ENCODE assay signal across 19 mouse cellular contexts in genomic region chr5:34249132-34249531, GRCm38 (mm10). TPM values are rescaled to one million over a fixed set of nuclear protein-coding genes. Genes with fewer than 3 reads are reported as not detected.
DNase-seq lines count a peak whose midpoint lies in the region; ATAC-seq and TF ChIP-seq lines count a peak whose summit lies in the region.
"Had no signal": no experiment of that assay in that cellular context is flagged by ENCODE, and none has a peak within 500 bp of the region (broad histone marks: within the 10 kb centered on the region; RNA-seq: fewer than 3 reads in every experiment).

No protein-coding gene starts in this region.

- peak; percentile 32 for DNase-seq in thymus, adult 2 months
- DNase-seq in thymus, postnatal 10 days (ENCODE audit: low spot score in 2 of 2) = no peak
- DNase-seq in naive thymus-derived CD4-positive, alpha-beta T cell, adult 2 months (ENCODE audit: low read depth) = peak; percentile 20
- peak; percentile 45 for DNase-seq in thymus, postnatal 25 days
- DNase-seq in liver, postnatal 0 days = no peak
- DNase-seq in right cerebral cortex, adult 2 months (ENCODE audit: low spot score in 2 of 2) = no peak
- DNase-seq in frontal cortex, postnatal 10 days (ENCODE audit: low spot score in 2 of 2) = no peak
- DNase-seq: adrenal gland, postnatal 14 days; cerebellum, adult 8-10 months; gastrocnemius, postnatal 14 days; heart, postnatal 10 days; heart, postnatal 4 days had no signal

- H3K27ac ChIP-seq in thymus, adult 2 months (ENCODE audit: control insufficient read depth, insufficient read depth, low read length) = peak overlapping the region; percentile 74
- H3K27ac ChIP-seq in liver, postnatal 0 days (ENCODE audit: low read depth) = no peak overlapping the region
- H3K27ac ChIP-seq: embryonic facial prominence, embryonic 13.5 days; forebrain, embryonic 12.5 days; heart, embryonic 13.5 days; hindbrain, embryonic 12.5 days had no signal

- TF ChIP-seq POLR2A in thymus, adult 2 months (IDR thresholded peaks at IDR 0.05; ENCODE audit: control insufficient read depth, extremely low read depth, insufficient read depth, low read length, poor library complexity) = no peak

- H3K9ac ChIP-seq in liver, postnatal 0 days (replicated peaks) = no peak overlapping the region
- H3K9ac ChIP-seq: embryonic facial prominence, embryonic 13.5 days; forebrain, embryonic 12.5 days; heart, embryonic 13.5 days; hindbrain, embryonic 12.5 days had no signal

- H3K4me1 ChIP-seq in thymus, adult 2 months (replicated peaks; ENCODE audit: control insufficient read depth, insufficient read depth, low read length) = peaks cover 65% of the 10 kb centered on the region
- no peaks in the 10 kb centered on the region for H3K4me1 ChIP-seq in liver, postnatal 0 days (ENCODE audit: insufficient read depth)

- H3K36me3 ChIP-seq in thymus, adult 2 months (ENCODE audit: control insufficient read depth, insufficient read depth, low read length) = no peaks in the 10 kb centered on the region
- no peaks in the 10 kb centered on the region for H3K36me3 ChIP-seq in liver, postnatal 0 days (replicated peaks; ENCODE audit: insufficient read depth, low read length)
- H3K36me3 ChIP-seq: embryonic facial prominence, embryonic 13.5 days; forebrain, embryonic 12.5 days; heart, embryonic 13.5 days; hindbrain, embryonic 12.5 days had no signal

- TF ChIP-seq CTCF in thymus, adult 2 months (IDR thresholded peaks at IDR 0.05; ENCODE audit: borderline replicate concordance, control insufficient read depth, extremely low read depth, insufficient read depth, low read length, poor library complexity) = no peak
- TF ChIP-seq CTCF in liver, postnatal 0 days (IDR thresholded peaks at IDR 0.05; ENCODE audit: low read depth) = no peak

- no peaks in the 10 kb centered on the region for H3K9me3 ChIP-seq in liver, postnatal 0 days (ENCODE audit: low read length)
- H3K9me3 ChIP-seq: embryonic facial prominence, embryonic 13.5 days; forebrain, embryonic 12.5 days; heart, embryonic 13.5 days; hindbrain, embryonic 12.5 days had no signal

- H3K4me3 ChIP-seq in thymus, adult 2 months (ENCODE audit: control insufficient read depth, insufficient read depth, low read length) = no peak overlapping the region
- H3K4me3 ChIP-seq in liver, postnatal 0 days (ENCODE audit: low read depth, low read length) = no peak overlapping the region
- H3K4me3 ChIP-seq: embryonic facial prominence, embryonic 13.5 days; forebrain, embryonic 12.5 days; heart, embryonic 13.5 days; hindbrain, embryonic 12.5 days had no signal

- no peak overlapping the region for H3K4me2 ChIP-seq in liver, postnatal 0 days (ENCODE audit: low read depth, low read length)
- H3K4me2 ChIP-seq: embryonic facial prominence, embryonic 13.5 days; forebrain, embryonic 12.5 days; heart, embryonic 13.5 days; hindbrain, embryonic 12.5 days had no signal

- no peak for ATAC-seq in liver, postnatal 0 days
- ATAC-seq: forebrain, embryonic 16.5 days; hindbrain, embryonic 16.5 days had no signal

- H3K27me3 ChIP-seq in thymus, adult 2 months (ENCODE audit: control insufficient read depth, insufficient read depth, low read length) = no peaks in the 10 kb centered on the region
- H3K27me3 ChIP-seq in liver, postnatal 0 days (ENCODE audit: insufficient read depth, low read length) = no peaks in the 10 kb centered on the region
- H3K27me3 ChIP-seq: embryonic facial prominence, embryonic 13.5 days; forebrain, embryonic 12.5 days; hindbrain, embryonic 12.5 days had no signal

- no peak for TF ChIP-seq EP300 in liver, postnatal 0 days (IDR thresholded peaks at IDR 0.05; ENCODE audit: low read depth)

- WGBS in thymus, adult 2 months = 10% methylated on average over 4 of the region's 4 CpGs
- 46% methylated on average over 4 of the region's 4 CpGs for WGBS in liver, postnatal 0 days (ENCODE audit: insufficient replicate concordance)

RNA-seq across cellular contexts. Expression of gene Zfyve28, which starts 39.1 kb away (rescaled TPM):
- 30.1 and 39.1 TPM in 2 replicates for polyA plus RNA-seq in thymus, adult 2 months (2012; rRNA removed)
- polyA plus RNA-seq in liver, postnatal 0 days (2015; fragmentation: Nextera tagmentation; extraction: Ambion mirVana) = 0.02 and 0.14 TPM in 2 replicates

RNA-seq across cellular contexts. Expression of gene Cfap99, which starts 39.3 kb away (rescaled TPM):
- polyA plus RNA-seq in thymus, adult 2 months (2012; rRNA removed) = not detected in 2 replicates
- not detected in 2 replicates for polyA plus RNA-seq in liver, postnatal 0 days (2015; fragmentation: Nextera tagmentation; extraction: Ambion mirVana)
- polyA plus RNA-seq: embryonic facial prominence, embryonic 13.5 days; forebrain, embryonic 12.5 days; forebrain, embryonic 16.5 days; heart, embryonic 13.5 days; intestine, embryonic 14.5 days had no signal

Comparison
In these comparisons a context has a peak if more than half of its experiments do, and no peak if none do; other contexts are left out.
1. DNase-seq: peak in thymus, adult 2 months (single experiment), naive thymus-derived CD4-positive, alpha-beta T cell, adult 2 months (single experiment) and thymus, postnatal 25 days (single experiment); none in thymus, postnatal 10 days (0 of 2), liver, postnatal 0 days (single experiment), right cerebral cortex, adult 2 months (0 of 2) and frontal cortex, postnatal 10 days (0 of 2).
2. RNA of gene Zfyve28, which starts 39.1 kb away (polyA plus RNA-seq): 30.1 to 39.1 TPM in thymus, adult 2 months; 0.02 to 0.14 TPM in liver, postnatal 0 days; every median in the first group is over 10 times any median in the second.